Mouse (Mus musculus): ENCODE data around the gene Sycp2l.

- TF ChIP-seq CTCF (IDR thresholded peaks at IDR 0.05; ENCODE audit: control insufficient read depth, insufficient read depth, insufficient read length) (no peak), USF1 (IDR thresholded peaks at IDR 0.05; ENCODE audit: low read depth) (no peak)
Observed at GRCm38 (mm10) chr13:41073819-41074218, 40.3 kb upstream of the Sycp2l start.
